Mouse (Mus musculus): ENCODE results near the gene Pdgfra. TPM values are rescaled to one million over a fixed set of nuclear protein-coding genes. Genes with fewer than 3 reads are reported as not detected.

Pdgfra gene
- polyA plus RNA-seq (2021), result 7.5 TPM

GRCm38 (mm10) chr5:75152021-75152425, at the start of gene Pdgfra:
Pdgfra (plus strand) TSS chr5:75152292.
- CTCF ChIA-PET, result interaction anchor here (1.4 kb wide), 1 partner anchor 714 kb away, joined by 3 read pairs; no protein-coding TSS in a partner anchor
- POLR2A ChIA-PET, result no interaction called here
- in situ Hi-C loops (cut with MboI; ENCODE audit: low pct_unique_long_range_greater_than_20kb), result loop anchor here (10.0 kb wide), 1 partner anchor 537 kb away; no protein-coding TSS in a partner anchor
- DNase-seq (ENCODE audit: low read depth, low spot score), result no peak
- no peak for ATAC-seq
- H3K27me3 ChIP-seq, result peaks cover 27% of the 10 kb centered on the region
- no peak for TF ChIP-seq CTCF (IDR thresholded peaks at IDR 0.05)

GRCm38 (mm10) chr5:75106511-75106910, 45.6 kb upstream of the Pdgfra start:
- no peak for TF ChIP-seq CTCF (IDR thresholded peaks at IDR 0.05)
- peaks cover 27% of the 10 kb centered on the region for H3K27me3 ChIP-seq
- DNase-seq (ENCODE audit: low read depth, low spot score) (no peak), ATAC-seq (no peak)
- POLR2A ChIA-PET, result interaction anchor here (0.6 kb wide), 1 partner anchor 395 kb away, joined by 4 read pairs; no protein-coding TSS in a partner anchor
- CTCF ChIA-PET, result interaction anchor here (0.6 to 1.9 kb wide), 3 partner anchors 11 to 33 kb away, joined by 3 to 4 read pairs (median 3); no protein-coding TSS in a partner anchor
- in situ Hi-C loops (cut with MboI; ENCODE audit: low pct_unique_long_range_greater_than_20kb), result no loop called here

- no peak for ATAC-seq
- CTCF ChIA-PET, result no interaction called here
- in situ Hi-C loops (cut with MboI; ENCODE audit: low pct_unique_long_range_greater_than_20kb), result no loop called here
- DNase-seq (ENCODE audit: low read depth, low spot score), result no peak
- POLR2A ChIA-PET, result no interaction called here
- no peak for TF ChIP-seq CTCF (IDR thresholded peaks at IDR 0.05)
- H3K27me3 ChIP-seq, result peaks cover 12% of the 10 kb centered on the region
Observed at GRCm38 (mm10) chr5:75109368-75109767, 42.7 kb upstream of the Pdgfra start.

- DNase-seq (ENCODE audit: low read depth, low spot score) (no peak), ATAC-seq (no peak)
- in situ Hi-C loops (cut with MboI; ENCODE audit: low pct_unique_long_range_greater_than_20kb), result no loop called here
- TF ChIP-seq CTCF (IDR thresholded peaks at IDR 0.05), result no peak
- ChIA-PET CTCF (no interaction called here), POLR2A (no interaction called here)
- peaks cover 8% of the 10 kb centered on the region for H3K27me3 ChIP-seq
Observed at GRCm38 (mm10) chr5:75111781-75112180, 40.3 kb upstream of the Pdgfra start.

DNA sequence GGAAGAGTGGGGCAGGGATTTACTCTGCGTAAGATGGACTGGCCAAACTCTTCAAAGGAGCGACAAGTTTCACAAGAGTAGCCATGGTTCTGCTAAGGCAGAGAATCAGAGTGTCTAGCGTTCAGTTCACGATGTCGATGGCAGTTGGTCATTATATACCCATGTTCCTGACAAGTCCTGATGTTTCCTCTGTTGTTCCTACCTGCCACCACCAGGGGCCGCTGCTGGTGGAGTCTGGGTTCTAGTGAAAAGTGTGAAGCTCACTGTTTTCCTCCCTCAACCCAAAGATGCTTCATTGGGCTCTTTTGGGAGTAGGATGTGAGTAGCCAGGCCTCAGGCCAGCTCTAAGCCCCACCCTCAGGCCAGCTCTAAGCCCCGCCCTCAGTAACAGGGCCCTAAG, 33.3 kb upstream of the Pdgfra start:
- in situ Hi-C loops (cut with MboI; ENCODE audit: low pct_unique_long_range_greater_than_20kb), result no loop called here
- no peak for DNase-seq (ENCODE audit: low read depth, low spot score)

DNA sequence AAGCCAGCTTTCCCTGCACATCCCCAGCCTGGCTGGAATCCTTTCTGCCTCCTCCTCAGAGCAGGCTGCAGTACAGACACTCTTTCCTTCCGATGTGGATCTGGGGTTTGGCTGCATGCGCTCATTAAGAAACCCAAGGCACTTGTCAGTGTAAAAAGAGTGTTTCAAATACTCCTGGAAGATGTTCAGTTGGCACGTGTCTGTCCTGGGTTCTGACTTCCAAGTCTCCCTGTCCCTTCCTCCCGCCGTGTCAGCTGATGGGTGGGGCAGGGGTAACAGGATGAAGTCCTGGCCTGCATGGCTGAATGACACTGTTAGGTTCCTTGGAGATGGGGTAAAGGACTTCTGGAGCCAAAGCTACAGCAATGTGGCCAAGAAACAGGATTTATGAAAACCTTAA, 30.4 kb upstream of the Pdgfra start:
- no peak for TF ChIP-seq CTCF (IDR thresholded peaks at IDR 0.05)
- CTCF ChIA-PET, result interaction anchor here (1.1 to 1.5 kb wide), 4 partner anchors 8 to 63 kb away, joined by 3 to 5 read pairs (median 4); no protein-coding TSS in a partner anchor
- POLR2A ChIA-PET, result no interaction called here
- ATAC-seq, result no peak
- in situ Hi-C loops (cut with MboI; ENCODE audit: low pct_unique_long_range_greater_than_20kb), result no loop called here
- no peaks in the 10 kb centered on the region for H3K27me3 ChIP-seq
- DNase-seq (ENCODE audit: low read depth, low spot score), result no peak

More for the DNA sequence above, 33.3 kb upstream of the Pdgfra start:
- H3K27me3 ChIP-seq, result peaks cover 4% of the 10 kb centered on the region
- no peak for ATAC-seq
- CTCF ChIA-PET, result interaction anchor here (0.6 to 1.5 kb wide), 3 partner anchors 25 to 478 kb away, joined by 3 to 5 read pairs (median 3); no protein-coding TSS in a partner anchor
- TF ChIP-seq CTCF (IDR thresholded peaks at IDR 0.05), result peak; percentile 65
- POLR2A ChIA-PET, result no interaction called here

- no peak for ATAC-seq
- H3K27me3 ChIP-seq, result no peaks in the 10 kb centered on the region
- DNase-seq (ENCODE audit: low read depth, low spot score), result no peak
- TF ChIP-seq CTCF (IDR thresholded peaks at IDR 0.05), result no peak
- in situ Hi-C loops (cut with MboI; ENCODE audit: low pct_unique_long_range_greater_than_20kb), result no loop called here
- ChIA-PET POLR2A (no interaction called here), CTCF (no interaction called here)
Observed at GRCm38 (mm10) chr5:75134681-75135080, 17.4 kb upstream of the Pdgfra start.

DNA sequence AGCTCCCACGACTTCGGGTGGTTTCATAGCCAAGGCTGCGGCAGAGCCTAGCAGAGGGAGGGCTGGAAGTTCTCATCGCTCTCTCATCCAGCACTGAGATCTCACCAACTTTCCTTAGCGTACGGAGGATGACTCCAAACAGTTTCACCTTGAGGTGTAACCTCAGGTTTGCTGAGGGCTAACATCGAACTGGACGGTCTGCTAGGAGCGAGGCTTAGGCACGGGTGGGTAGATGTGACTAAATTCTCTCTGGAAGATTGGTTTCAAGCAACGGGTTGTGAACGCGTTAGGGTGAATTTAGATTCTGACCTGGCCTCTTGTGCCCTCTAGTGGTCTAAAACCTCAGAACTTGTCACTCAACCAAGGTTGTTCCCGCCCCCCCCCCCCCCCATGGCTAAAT, 9.0 kb upstream of the Pdgfra start:
- peak; percentile 57 for TF ChIP-seq CTCF (IDR thresholded peaks at IDR 0.05)
- ATAC-seq, result peak; percentile 47
- ChIA-PET CTCF (interaction anchor here (0.7 to 3.1 kb wide), 16 partner anchors 14 to 1288 kb away, joined by 3 to 22 read pairs (median 4); no protein-coding TSS in a partner anchor), POLR2A (interaction anchor here (0.6 to 0.7 kb wide), 2 partner anchors 117 to 257 kb away, joined by 3 to 4 read pairs; no protein-coding TSS in a partner anchor)
- DNase-seq (ENCODE audit: low read depth, low spot score), result peak; percentile 37
- peaks cover 2% of the 10 kb centered on the region for H3K27me3 ChIP-seq
- in situ Hi-C loops (cut with MboI; ENCODE audit: low pct_unique_long_range_greater_than_20kb), result loop anchor here (10.0 kb wide), 2 partner anchors 198 to 548 kb away; no protein-coding TSS in a partner anchor

GRCm38 (mm10) chr5:75143767-75144166, 8.3 kb upstream of the Pdgfra start:
- POLR2A ChIA-PET, result no interaction called here
- TF ChIP-seq CTCF (IDR thresholded peaks at IDR 0.05), result no peak
- DNase-seq (ENCODE audit: low read depth, low spot score) (no peak), ATAC-seq (no peak)
- CTCF ChIA-PET, result interaction anchor here (0.7 to 3.1 kb wide), 19 partner anchors 13 to 1288 kb away, joined by 3 to 22 read pairs (median 4); no protein-coding TSS in a partner anchor
- peaks cover 8% of the 10 kb centered on the region for H3K27me3 ChIP-seq
- in situ Hi-C loops (cut with MboI; ENCODE audit: low pct_unique_long_range_greater_than_20kb), result loop anchor here (10.0 kb wide), 2 partner anchors 199 to 549 kb away; no protein-coding TSS in a partner anchor

- in situ Hi-C loops (cut with MboI; ENCODE audit: low pct_unique_long_range_greater_than_20kb), result loop anchor here (5.0 to 10.0 kb wide), 3 partner anchors 201 to 551 kb away; no protein-coding TSS in a partner anchor
- CTCF ChIA-PET, result interaction anchor here (1.7 to 3.4 kb wide), 3 partner anchors 11 to 1185 kb away, joined by 3 to 22 read pairs (median 15); no protein-coding TSS in a partner anchor
- POLR2A ChIA-PET, result interaction anchor here (1.1 kb wide), 1 partner anchor 184 kb away, joined by 3 read pairs; no protein-coding TSS in a partner anchor
- DNase-seq (ENCODE audit: low read depth, low spot score), result no peak
- ATAC-seq, result no peak
- peaks cover 14% of the 10 kb centered on the region for H3K27me3 ChIP-seq
- no peak for TF ChIP-seq CTCF (IDR thresholded peaks at IDR 0.05)
Observed at GRCm38 (mm10) chr5:75145341-75145740, 6.8 kb upstream of the Pdgfra start.

GRCm38 (mm10) chr5:75146469-75146868, 5.6 kb upstream of the Pdgfra start:
- no peak for DNase-seq (ENCODE audit: low read depth, low spot score)
- TF ChIP-seq CTCF (IDR thresholded peaks at IDR 0.05), result no peak
- in situ Hi-C loops (cut with MboI; ENCODE audit: low pct_unique_long_range_greater_than_20kb), result loop anchor here (5.0 to 10.0 kb wide), 3 partner anchors 202 to 552 kb away; no protein-coding TSS in a partner anchor
- POLR2A ChIA-PET, result interaction anchor here (0.6 kb wide), 1 partner anchor 551 kb away, joined by 4 read pairs; no protein-coding TSS in a partner anchor
- ATAC-seq, result no peak
- CTCF ChIA-PET, result interaction anchor here (3.4 kb wide), 1 partner anchor 10 kb away, joined by 15 read pairs; no protein-coding TSS in a partner anchor
- peaks cover 14% of the 10 kb centered on the region for H3K27me3 ChIP-seq
